Mouse (Mus musculus): ENCODE results near the gene A630023A22Rik. TPM values are rescaled to one million over a fixed set of nuclear protein-coding genes. Genes with fewer than 3 reads are reported as not detected.

The A630023A22Rik gene
- not detected for total RNA-seq (2021)
- long read RNA-seq, experiment 1, result 0 reads
- long read RNA-seq, experiment 2, result 0 reads

GRCm38 (mm10) chr14:34102601-34103000 is at the start of gene A630023A22Rik:
Gene A630023A22Rik (minus strand): TSS chr14:34102754.
- intact Hi-C loops (cut with DNase I), result loop anchor here (2.0 to 10.0 kb wide), 2 partner anchors 22 to 262 kb away; no protein-coding TSS in a partner anchor
- DNase-seq, result no peak

GRCm38 (mm10) chr14:34152342-34152741 is 49.8 kb upstream of the A630023A22Rik start, which contains the start of gene Npy4r:
Gene Npy4r (minus strand): TSS chr14:34152489.
- peak; percentile 51 to 59 for DNase-seq
- intact Hi-C loops (cut with DNase I), result loop anchor here (2.0 to 5.0 kb wide), 2 partner anchors 45 to 70 kb away; no protein-coding TSS in a partner anchor

DNA sequence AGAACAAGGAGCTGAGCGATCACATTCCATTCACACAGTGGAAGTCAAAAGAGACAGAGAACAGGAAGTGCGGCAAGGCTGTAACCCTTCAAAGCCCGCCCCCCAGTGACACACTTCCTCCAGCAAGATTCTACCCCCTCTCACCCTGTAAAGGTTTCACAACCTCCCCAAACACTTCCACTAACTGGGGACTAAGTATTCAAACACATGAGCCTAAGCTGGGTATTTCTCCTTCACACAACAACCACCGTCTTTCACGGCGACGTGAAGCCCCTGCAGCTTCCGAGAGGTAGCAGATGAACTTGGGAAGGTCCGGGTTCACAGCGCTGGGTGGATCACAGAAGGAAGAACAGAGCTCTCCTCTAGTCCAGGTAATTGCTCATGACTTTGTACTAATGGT is 40.4 kb upstream of the A630023A22Rik start:
- DNase-seq, result no peak
- intact Hi-C loops (cut with DNase I), result no loop called here

GRCm38 (mm10) chr14:34142316-34142715 is 39.8 kb upstream of the A630023A22Rik start:
- intact Hi-C loops (cut with DNase I), result no loop called here

GRCm38 (mm10) chr14:34139671-34140664 is 37.4 kb upstream of the A630023A22Rik start:
- no peak for DNase-seq
- intact Hi-C loops (cut with DNase I), result no loop called here

More at GRCm38 (mm10) chr14:34142316-34142715, 39.8 kb upstream of the A630023A22Rik start:
- DNase-seq, result no peak

GRCm38 (mm10) chr14:34135391-34135790 is 32.8 kb upstream of the A630023A22Rik start:
- intact Hi-C loops (cut with DNase I), result no loop called here

DNA sequence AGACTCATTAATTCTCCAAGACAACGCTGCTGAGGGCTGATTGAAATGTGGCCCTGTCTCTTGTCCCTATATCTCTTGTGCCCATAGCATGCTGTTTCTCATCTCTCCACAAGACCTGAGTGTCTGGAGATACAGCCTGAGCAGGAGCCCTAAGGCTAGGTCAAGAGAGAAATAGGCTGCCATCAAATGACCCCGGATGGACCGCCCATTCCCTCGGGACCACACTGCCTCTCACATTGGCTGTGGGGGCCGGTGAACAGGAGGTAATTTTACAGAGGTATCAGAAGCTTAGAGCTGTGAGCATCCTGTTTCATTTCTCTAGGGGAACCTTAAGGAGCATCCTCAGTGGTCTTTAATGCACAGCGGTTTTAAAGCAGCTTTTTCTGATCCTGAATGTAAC is 28.7 kb upstream of the A630023A22Rik start:
- DNase-seq, result no peak
- intact Hi-C loops (cut with DNase I), result no loop called here

More at GRCm38 (mm10) chr14:34135391-34135790, 32.8 kb upstream of the A630023A22Rik start:
- no peak for DNase-seq

GRCm38 (mm10) chr14:34121691-34122090 is 19.1 kb upstream of the A630023A22Rik start:
- no peak for DNase-seq
- intact Hi-C loops (cut with DNase I), result no loop called here

- no peak for DNase-seq
- intact Hi-C loops (cut with DNase I), result no loop called here
Observed at GRCm38 (mm10) chr14:34120923-34121351, 18.4 kb upstream of the A630023A22Rik start.

DNA sequence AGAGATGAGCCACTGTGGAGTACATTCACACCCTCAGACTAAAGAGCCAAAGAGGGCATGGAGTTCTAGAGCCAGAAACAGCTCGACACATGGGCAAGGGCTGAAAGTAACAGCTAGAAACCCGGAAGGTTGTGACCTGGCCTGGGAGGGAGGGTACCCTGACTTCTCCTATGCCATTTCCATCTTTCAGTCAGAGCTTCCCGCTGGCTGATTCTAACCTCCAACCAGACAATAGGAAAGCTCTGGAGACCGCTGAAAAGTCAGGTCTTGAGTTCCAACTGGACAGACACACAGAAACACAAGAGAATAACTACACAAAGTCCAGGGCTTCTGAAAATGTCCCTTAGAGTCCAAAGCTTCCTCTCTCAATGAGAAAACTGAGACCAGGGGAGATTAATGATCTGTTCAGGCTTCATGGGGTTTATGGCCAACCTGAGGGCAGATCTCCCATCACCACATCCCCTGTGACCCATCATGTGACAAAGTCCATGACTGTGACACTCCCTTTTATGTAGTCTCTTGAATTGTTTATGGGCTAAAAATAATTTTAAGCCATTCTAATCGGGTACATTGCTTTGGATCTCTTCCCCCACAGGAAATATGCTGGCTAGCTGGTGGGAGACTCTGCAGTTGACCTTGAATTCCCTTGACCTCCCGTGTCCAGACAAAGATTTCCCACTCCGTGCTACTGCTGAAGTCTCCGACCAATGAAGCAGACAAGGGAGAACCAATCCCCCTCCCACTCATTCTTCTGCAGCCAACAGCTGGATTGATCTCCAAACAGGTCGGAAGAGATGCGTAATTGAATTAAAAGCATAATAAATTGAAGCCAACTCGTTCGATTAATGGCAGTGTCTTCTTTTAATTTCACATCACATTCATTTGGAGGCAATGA is 17.7 kb upstream of the A630023A22Rik start:
- intact Hi-C loops (cut with DNase I), result no loop called here
- no peak for DNase-seq

DNA sequence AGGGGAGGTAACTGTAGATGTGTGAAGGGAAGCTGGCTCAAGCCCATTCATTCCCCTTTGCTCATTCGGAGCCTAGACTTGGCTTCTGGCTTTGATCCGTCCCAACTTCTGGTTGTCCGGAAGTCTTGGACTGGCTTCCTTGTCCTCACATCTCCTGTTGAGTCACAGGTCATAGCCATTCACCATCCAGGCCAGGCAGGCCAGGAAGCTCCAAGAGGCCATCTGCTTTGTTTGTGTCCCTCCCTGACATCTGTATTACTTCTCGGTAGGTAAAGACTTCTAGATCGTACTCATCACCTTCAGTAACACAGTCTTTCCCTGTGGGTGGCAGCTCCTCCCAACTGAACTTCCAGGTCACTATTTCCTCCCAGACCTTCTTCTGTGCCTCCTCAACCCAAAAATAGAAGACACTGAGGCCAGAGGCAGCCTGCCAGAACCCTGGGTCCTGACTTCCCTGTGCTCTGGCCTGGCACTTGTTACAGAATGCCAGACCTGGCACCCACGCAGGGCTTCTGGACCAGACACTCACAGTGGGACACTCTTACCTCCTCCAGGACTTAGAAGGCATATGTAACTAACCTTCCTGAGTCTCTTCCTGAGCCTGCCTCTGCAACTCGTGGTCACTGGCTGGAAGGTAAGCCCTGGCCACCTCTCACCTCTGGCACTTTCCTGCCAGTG is 16.6 kb upstream of the A630023A22Rik start:
- intact Hi-C loops (cut with DNase I), result no loop called here
- DNase-seq, result no peak

GRCm38 (mm10) chr14:34114311-34114710 is 11.8 kb upstream of the A630023A22Rik start:
- DNase-seq, result no peak
- intact Hi-C loops (cut with DNase I), result no loop called here

- intact Hi-C loops (cut with DNase I), result loop anchor here (5.0 to 10.0 kb wide), 4 partner anchors 45 to 257 kb away; partner anchors contain the start of gene Npy4r
- no peak for DNase-seq
Observed at GRCm38 (mm10) chr14:34107594-34107993, 5.0 kb upstream of the A630023A22Rik start.

DNA sequence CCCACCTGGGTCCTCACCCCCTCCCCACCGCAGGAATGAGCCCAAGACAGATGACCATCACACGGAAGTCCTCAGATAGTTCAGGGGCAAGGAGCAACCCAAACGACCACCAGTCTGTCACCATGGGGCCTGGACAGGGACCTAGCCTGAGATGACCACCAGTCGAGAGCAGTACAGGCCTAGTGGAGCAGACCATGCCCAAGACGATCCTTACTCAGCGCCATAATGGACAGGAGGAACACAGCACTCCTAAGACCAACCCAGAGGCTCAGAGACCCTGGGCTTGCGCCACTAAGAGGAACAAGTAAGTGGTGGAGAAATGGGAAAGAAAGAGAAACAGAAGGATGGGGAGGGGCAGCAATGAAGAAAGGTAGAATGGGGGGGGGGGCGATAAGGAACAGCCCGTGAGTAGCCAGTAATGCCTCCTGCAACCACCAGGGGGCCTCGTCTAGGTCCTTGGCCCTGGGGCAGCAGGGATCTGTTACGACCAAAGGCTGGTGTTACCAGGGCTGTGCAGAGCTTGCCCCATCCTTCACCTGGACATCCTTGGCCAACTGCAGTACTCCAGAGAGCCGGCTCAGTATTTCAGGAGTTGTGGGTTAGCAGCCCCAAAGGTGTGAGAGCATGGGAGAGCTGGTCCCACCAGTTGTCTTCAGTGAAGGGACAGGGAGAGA is 4.0 kb upstream of the A630023A22Rik start:
- intact Hi-C loops (cut with DNase I), result loop anchor here (5.0 to 10.0 kb wide), 4 partner anchors 46 to 258 kb away; partner anchors contain the start of gene Npy4r
- no peak for DNase-seq

DNA sequence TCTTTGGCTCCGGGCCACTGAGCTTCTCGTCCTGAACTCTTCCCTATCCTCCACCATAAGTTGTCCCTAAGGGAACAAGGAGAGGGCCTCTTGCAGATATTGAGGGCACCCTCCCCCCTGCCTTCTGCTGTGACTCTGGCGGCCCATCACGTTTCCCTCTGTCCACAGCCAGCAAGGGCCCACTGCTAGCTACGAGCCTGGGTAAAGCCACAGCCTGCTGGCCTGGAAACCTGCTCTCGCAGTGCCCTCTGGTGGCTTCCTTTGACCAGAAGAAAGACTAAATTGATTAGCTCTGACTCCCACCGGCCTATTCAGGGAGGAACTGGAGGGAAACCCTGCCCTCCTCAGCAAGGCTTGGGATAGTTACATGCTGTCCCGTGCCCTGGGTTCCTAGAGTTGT is 2.3 kb upstream of the A630023A22Rik start:
- intact Hi-C loops (cut with DNase I), result loop anchor here (5.0 to 10.0 kb wide), 4 partner anchors 47 to 260 kb away; partner anchors contain the start of gene Npy4r
- DNase-seq, result peak; percentile 53 to 65

DNA sequence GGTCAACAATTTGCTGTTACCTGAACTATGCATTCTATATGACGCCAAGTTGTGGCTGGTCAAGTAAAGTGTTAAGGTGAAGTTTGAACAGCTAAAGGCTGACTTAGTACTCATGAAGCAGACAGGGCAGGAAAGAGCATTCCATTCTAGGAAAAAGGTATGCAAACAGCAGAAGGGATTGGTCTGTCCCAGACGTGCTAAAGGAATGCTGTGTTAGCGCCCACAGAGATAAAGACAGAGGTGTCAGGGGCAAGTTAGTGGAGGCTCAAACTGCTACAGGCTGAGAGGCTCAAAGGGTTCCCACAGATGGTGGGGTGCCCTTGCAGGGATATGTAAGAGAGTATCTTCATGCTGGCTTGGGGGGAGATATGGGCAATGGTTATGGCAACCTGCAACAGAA is 1.3 kb upstream of the A630023A22Rik start:
- no peak for DNase-seq
- intact Hi-C loops (cut with DNase I), result loop anchor here (2.0 to 10.0 kb wide), 2 partner anchors 23 to 261 kb away; no protein-coding TSS in a partner anchor

DNA sequence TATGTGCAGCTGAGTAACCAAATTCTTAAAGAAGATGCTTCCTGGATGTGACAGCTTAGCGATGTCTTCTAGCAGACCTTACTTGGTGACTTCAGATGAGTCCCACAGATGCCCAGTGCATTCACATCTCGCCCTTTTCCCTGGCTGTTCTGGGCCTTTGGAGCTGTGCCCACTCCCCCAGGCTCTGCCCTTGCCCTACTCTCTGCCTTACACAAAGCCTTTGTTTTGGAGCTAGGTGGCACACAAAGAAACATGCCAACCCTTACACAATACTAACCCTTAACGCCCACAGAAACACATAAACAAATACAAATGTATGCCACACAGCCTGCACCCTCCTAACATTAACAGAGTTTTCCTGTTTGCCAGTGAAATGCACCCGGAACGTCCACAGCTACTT is 6.4 kb downstream of the A630023A22Rik start:
- DNase-seq, result no peak
- intact Hi-C loops (cut with DNase I), result no loop called here

GRCm38 (mm10) chr14:34092856-34093255 is 9.7 kb downstream of the A630023A22Rik start:
- DNase-seq, result no peak
- intact Hi-C loops (cut with DNase I), result no loop called here

DNA sequence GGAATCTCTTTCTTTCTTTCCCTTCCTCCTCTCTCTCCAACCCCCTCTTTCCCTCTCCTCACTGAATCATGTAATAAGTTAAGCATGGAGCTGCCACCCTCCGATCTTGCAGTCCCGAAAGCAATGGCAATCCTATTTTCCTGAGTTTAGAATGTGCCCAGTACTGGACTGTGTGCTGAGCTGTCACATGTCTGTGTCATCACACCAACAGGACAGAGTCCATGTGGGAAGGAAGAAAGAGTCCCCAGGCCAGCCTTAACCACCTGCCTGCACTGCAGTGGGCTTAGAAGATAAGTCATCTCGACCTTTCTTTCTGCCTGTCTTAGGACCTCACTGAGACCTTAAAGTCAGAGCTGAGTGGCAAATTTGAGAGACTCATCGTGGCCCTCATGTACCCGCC is 11.1 kb downstream of the A630023A22Rik start:
- intact Hi-C loops (cut with DNase I), result no loop called here
- DNase-seq, result no peak

Measured in gastrocnemius, postnatal 36 days (tissue).